Mouse (Mus musculus) activated CD4-positive, CD25-positive, alpha-beta regulatory T cell, adult 4 months (primary cell): ENCODE data around the gene Hist1h4c. TPM values are rescaled to one million over a fixed set of nuclear protein-coding genes. Genes with fewer than 3 reads are reported as not detected.
"Not testable (repeated sequence)": the region's sequence is repeated elsewhere in the genome, so short reads cannot be mapped to it uniquely, and the experiment has no call there.

ENCODE experiments used
- ATAC-seq: one replicate; pipeline ENCODE4 v1.8.0; 2017
- polyA plus RNA-seq, 2 experiments: library from polyadenylated mRNA; unstranded; fragments of 100-300 nt; shearing (Covaris generic); gene quantifications; one replicate each; pipeline ENCODE4 v1.2.1; 2017

Gene Hist1h4c
- polyA plus RNA-seq, 2 experiments from 2014 or later, result 0.57 to 7.4 TPM

DNA sequence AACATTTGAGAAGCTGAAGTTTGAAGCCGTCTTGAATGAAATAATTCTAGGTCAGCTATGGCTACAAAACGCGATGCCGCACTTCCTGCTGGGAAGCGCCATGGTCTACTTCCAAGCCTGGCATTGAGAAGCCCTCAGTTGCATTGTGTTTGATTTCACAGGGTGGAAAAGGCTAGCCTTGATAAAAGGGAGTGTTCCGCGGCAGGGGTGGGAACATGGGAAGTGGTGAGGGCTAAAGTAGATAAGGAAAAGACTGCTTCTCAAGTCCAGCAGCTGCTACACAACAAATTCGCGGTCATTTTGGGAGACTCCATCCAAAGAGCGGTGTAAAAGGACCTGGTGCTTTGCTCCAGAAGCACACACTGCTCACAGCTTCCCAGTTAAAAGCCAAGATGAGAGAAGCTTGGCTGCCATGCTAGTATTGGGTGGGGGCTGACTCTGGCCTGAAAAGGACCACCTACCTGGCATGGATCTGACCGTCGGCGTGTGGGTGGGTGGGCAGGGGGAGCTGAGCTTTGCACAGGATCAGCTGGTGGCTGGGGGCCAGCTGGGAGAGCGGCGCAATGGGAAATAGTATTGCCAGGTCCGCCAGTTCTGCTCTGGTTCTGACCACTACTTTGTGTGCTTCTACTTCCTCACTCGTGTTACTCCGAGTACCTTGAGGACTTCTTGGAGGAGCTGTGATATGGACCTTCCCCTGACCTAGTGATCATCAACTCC, 30.4 kb upstream of the Hist1h4c start:
- no peak for ATAC-seq

- no peak for ATAC-seq
These were observed 27.0 kb upstream of the Hist1h4c start for GRCm38 (mm10) chr13:23725213-23725612.

DNA sequence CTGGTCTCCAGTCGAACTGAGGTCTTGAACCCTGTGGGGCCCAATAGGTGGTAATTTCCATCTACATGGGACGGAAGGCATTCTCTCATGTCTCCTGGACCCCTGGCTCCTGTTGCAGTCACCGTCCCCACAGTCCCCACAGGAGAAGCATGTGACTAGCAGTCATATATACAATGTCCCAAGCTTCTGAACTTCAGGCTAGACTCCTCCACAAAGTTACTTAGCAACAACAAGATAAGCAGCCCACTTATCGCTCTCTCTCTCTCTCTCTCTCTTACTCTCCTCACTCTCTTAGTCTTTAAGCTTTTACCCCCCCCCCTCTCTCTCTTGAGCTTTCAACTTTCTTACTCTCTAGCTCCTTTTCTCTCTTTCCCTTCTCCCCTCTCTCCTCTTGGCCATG, 26.0 kb upstream of the Hist1h4c start:
- ATAC-seq, result no peak

GRCm38 (mm10) chr13:23717593-23718245, 19.5 kb upstream of the Hist1h4c start:
- ATAC-seq, result not testable (repeated sequence)

GRCm38 (mm10) chr13:23717176-23717575, 18.9 kb upstream of the Hist1h4c start:
- ATAC-seq, result no peak

DNA sequence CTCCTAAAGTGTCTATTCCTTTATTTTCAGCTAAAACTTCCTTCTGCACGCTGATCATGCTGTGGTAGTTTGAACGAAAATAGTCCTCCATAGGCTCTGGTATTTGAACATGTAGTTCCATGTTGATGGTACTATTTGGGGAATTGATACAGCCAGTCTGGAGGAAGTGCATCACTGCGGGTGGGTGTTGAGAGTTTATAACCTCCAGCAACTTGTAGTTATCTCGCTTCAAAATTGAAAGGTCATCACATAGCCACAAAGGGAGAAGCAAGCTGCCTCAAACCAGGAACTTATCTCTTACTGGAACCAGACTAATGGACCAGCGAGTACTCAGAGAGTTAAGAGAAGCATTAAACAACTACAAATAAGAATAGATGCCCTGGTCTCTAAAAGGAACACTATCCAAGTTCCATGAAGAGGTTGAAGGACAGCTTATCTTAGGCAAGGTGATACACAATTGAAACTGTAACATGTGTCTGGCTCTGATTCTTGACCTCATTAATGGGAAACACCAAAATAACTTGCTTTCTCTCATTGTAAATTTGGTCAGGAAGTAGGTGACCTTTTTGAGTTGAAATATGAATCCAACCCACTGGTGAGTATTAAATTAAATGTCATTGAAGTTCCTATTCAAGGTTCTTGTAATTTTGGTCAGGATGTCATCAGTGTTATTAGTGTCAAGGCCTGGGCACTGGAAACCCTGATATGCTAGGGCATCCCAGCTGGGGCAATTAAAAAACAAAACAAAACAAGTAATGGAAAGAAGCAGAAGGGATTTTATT, 18.2 kb upstream of the Hist1h4c start:
- no peak for ATAC-seq

DNA sequence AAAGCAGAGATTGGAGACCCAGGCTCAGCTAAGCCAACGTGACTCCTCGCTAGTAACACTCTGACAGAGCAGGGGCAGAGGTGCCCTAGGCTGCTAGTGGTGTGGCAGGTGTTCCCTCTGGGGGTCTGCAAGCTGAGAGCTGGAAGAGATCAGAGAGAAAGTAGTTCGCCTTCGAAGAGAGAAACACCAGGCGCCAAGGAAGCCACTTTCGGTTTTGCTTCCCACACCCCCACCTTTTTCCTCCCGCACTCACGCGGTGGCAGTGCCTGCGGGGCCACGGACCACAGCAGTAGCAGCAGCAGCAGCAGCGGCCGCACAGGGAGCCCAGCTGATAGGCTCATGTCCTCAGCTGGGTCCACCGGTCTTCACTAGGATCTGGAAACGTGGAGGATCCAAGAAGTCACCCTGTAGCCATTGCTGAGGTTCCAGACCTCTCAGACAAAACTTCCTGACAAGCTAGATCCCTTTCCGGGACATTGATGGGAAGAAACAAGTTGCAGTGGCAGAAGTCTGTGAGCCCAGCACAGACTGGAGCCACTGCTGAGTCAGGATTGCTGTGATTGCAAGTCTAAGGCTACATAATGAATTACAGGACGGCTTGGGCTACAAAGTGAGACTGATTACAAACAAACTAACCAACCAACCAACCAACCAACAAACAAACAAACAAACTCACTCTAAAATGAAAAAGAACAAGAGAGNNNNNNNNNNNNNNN, 12.3 kb upstream of the Hist1h4c start, which contains the start of gene Hfe:
Gene Hfe (minus strand): TSS at position 481 of the 716 bp plus-strand sequence.
- peak; percentile 87 for ATAC-seq

DNA sequence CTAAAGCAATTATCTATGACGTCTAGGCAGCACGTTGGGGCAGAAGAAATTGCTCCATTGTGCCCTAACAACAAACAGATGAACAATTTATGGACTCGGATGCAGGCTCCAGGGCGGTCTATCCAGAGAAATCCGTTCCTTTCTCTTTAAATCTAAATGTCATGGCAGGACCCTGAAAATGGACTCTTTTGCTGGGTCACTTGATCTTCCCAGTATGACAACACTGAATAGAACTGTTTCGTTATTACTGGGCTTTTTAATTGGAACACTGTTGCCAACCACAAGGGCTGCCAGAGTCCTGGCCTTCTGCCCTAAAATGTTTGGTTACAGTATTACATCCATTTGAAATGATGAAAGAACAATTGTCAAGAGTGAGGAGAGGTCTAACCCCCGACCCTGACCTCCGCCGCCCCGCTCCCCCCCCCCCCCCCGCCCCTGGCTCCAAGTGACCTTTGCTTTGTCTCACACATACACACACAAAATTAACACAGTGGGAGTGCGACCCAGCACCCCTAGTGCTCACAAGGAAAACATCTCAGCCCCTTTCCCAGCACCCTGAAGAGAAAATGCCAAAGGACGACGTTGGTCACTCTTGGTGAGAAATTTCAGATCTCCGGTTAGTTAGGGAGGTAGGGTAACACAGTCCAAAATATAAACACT, 11.6 kb upstream of the Hist1h4c start:
- peak; percentile 41 for ATAC-seq

DNA sequence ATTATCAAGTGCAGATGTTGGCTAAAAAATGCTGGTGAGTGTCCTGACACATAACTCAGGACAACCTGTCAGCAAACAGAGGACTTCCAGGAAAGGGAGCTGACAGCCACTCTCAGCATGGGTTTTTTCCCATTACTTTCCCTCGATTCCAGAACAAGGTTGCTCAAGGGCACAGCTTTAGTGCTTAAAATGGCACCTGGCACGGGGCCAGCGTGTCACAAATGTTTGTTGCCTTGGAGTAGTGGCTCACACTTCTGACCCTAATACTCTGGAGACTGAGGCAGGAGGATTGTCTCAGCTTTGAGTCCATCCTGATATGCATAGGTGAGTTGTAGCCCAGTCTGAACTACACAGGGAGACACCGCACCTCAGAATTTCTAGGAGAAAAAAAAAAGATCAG, 10.4 kb upstream of the Hist1h4c start:
- ATAC-seq, result no peak

DNA sequence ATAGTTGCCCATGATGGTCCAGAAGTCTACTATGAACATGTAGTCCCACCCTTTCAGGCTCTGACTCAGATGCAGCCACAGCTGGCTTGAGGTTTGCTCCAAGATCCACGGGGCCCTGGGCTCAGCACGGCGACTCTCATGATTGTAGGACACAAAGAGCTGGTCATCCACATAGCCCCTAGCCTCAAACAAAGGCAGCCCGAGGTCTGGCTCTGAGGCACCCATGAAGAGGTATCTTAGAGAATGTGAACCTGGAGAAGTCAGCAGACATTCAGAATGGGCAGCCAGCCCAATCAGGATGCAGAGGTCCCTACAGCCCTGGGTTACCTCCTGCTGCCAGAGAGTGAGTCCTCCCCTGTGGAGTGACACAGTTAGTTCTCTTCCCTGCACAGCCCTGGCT, 9.8 kb upstream of the Hist1h4c start:
- no peak for ATAC-seq

GRCm38 (mm10) chr13:23706771-23707170, 8.5 kb upstream of the Hist1h4c start:
- no peak for ATAC-seq

DNA sequence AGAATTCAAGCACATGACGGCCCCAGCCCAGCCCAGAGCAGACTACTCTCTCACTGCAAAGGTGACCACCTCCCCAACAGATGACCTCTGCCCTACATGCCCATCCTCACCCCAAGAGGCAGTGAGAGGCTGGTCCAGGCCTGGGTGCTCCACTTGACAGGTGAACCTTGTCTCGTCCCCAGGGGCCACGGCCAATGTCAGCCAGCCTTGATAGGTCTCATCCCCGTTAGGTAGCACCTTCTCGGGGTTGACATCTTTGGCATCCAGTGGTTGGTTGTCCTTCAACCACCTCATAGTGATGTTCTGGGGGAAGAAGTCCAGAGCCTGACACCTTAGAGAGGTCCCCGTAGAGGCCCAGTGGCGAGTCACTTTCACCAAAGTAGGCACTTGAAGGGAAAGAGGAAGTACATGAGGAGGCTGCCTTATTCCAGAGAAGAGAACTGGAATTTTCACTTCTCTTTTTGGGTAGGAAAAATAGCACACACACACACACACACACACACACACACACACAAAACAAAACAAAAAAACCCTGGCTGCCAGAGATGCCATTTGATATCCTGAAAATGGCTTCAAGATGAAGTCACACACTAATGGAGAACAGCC, 7.6 kb upstream of the Hist1h4c start:
- no peak for ATAC-seq

GRCm38 (mm10) chr13:23702801-23703200, 4.5 kb upstream of the Hist1h4c start:
- not testable (repeated sequence) for ATAC-seq

GRCm38 (mm10) chr13:23702220-23702619, 4.0 kb upstream of the Hist1h4c start:
- no peak for ATAC-seq

DNA sequence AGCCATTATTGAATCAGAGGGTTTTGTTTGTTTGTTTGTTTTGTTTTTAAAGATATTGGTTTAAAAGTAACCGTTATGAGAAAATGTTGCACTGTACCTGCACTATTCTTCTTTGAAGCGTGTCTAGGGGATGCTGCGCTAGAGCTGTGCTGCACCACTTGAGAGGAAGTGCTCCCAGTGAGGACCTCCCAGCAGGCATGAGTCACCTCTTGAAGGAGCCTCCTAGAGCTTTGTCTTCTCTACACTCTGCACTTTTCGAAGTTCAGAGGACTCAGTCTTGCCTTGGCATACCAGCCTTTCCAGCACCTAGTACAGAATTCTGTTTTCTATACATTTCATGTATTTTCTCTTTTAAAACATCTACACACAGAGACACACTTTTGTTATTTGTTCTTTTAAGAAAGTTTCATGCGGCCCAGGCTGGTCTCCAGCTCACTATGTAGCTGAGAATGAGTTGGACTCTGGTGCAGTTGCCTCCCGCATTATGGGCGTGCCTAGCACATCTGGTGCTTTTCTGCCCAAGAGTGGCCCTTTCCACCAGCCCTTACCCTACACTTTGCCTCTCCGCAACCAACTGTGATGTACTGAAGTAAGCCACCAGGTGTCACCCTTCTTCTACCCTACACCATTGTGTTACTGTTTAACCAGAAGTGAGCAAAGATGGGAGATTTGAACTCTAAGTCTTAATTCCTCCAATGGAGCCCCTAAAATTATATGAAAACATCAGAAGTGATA, 2.7 kb upstream of the Hist1h4c start:
- peak; percentile 58 for ATAC-seq

DNA sequence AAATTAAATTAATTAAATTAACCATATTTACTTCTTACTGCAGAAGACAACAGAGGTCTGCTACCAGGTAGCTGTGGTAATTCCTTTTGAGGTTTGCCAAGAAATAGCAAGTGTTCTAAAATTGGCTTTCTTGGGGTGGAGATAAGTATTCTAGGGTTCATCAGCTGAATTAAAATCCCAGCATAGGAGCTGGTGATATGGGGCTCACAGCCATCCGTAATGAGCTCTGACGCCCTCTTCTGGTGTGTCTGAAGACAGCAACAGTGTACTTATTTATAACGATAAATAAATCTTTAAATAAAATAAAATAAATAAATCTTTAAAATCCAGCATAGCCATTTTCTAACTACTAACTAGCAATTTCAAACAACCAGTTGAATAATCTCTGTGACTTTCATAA, 1.5 kb upstream of the Hist1h4c start:
- ATAC-seq, result no peak

DNA sequence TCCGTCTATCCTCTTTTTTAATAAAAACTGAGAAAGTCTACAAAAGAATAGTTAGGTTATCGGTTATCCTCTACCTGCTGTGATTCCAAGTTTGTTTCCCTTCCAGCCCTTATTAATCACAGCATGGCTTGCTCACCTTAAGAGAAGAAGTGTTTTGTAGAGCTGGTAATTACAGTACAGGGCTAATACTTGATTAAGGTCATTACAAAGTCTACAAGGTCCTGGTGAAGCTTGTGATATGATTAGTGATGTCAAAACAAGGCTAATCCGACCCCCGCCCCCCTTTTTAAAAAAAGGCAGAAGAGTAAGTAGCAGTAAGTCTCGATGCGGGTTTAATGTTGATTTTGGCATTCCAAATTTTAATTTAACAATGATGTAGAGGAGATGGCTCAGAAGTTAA, 742 bp upstream of the Hist1h4c start:
- no peak for ATAC-seq

DNA sequence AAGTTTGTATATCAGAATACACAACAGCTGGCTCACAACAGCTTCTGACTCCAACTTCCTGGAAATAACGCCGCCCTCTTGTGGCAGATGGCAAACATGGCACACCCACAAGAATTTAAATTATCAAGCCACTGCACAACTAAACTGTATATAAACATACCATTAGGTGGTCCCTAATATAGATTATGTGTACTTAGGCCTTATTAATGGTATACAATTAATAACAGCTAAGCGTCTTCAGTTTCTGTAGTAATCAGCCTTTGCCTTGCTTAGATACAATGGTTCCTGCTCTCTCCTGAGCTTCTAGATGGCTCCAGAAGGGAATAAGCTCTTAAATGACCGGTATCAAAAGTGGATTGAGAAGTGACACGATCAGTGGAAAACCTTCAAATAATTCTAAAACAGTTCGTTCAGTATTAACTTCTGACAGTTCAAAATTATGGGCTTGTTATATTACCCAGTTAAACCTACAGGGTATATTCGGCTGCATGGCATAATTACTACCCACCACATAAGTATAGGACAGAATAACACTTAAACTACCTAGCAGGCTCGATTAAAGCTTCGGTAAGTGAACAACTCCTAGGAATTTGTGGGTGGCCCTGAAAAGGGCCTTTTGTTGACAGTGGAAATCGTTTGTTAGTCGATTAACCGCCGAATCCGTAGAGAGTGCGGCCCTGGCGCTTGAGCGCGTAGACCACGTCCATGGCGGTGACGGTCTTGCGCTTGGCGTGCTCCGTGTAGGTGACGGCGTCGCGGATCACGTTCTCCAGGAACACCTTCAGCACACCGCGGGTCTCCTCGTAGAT, 559 bp downstream of the Hist1h4c start:
- peak; percentile 24 for ATAC-seq

- ATAC-seq, result no peak
These were observed 2.2 kb downstream of the Hist1h4c start for GRCm38 (mm10) chr13:23696061-23696474.

DNA sequence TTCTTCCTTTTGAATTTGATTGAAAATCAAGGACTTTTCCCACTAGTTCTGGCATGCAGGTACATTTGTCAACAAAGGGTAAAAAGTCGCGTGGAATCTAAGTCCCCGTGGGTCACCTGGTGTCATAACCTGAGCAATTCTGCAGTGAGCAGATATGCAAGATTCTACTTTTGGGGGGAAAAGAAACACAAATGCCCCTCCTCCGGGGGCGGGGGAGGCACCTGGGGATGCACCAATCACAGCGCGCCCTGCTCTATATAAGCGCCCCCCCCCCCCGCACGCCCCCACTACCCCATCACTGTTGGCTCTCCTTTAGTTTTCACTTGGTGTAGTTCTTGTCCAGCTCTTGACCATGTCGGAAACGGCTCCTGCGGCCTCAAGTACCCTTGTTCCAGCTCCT, 2.7 kb downstream of the Hist1h4c start, which contains the start of gene Hist1h1t:
Gene Hist1h1t (plus strand): TSS at position 301 of the 400 bp plus-strand sequence.
- ATAC-seq, result no peak
